Mouse (Mus musculus): ENCODE results near the gene Gm17654.
"Not testable (repeated sequence)": the region's sequence is repeated elsewhere in the genome, so short reads cannot be mapped to it uniquely, and the experiment has no call there.

Gm17654 gene

DNA sequence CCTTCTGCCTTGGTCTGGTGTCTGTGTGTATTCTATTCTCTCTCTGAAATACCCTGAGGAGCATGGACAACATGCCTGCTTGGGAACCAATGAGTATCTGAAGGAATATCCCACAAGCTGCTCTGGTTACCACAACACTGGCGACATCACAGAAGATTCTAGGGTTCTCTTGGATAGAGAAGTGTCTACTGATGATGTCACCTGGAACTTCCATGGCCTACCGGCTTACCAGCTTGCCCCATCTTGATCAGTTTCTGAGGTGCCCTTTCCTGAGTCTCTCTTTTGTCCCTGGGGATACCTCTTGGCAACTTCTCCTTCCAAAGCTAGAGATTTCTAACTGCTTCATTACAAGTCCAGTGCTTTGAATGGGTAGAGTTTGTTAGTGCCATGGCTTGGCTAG, at the start of gene Gm17654:
TSS of gene Gm17654 (minus strand) at position 101 of the 400 bp plus-strand sequence.
- DNase-seq (ENCODE audit: low spot score) = not testable (repeated sequence)

DNA sequence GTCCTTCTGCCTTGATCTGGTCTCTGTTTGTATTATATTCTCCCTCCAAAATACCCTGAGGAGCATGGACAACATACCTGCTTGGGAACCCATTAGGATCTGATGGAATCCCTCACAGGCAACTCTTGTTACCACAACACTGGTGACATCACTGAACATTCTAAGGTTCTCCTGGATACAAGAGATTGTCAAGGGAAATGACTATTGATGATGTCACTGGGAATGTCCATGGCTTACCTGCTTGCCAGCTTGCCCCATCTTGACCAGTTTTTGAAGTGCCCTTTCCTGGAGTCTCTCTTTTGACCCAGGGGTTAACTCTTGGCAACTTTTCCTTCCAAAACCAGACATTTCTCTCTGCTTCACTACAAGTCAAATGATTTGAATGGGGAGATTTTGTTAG, 29.0 kb upstream of the Gm17654 start, which contains the start of gene Gm10375:
TSS of gene Gm10375 (minus strand) at position 101 of the 400 bp plus-strand sequence.
- DNase-seq (ENCODE audit: low spot score) = not testable (repeated sequence)

DNA sequence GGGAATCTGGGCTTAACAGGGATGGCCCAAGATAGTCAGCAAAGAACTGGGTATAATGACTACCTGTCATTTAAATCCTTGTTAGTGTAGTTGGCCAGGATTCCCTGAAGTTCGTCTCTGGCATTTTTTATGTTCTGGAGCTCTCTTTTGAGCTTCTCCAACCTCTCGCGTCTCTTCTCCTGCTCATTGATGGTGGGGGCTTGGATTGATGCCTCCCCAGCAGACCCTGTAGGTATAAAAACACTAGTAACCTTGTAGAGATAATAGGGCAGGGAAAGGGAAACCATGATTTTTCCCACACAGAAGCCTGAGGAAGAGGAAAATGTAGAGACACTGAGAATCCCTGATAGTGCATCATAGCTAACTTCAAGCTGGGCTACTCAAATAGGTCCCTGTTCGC, 977 bp downstream of the Gm17654 start:
- DNase-seq (ENCODE audit: low spot score) = not testable (repeated sequence)

DNA sequence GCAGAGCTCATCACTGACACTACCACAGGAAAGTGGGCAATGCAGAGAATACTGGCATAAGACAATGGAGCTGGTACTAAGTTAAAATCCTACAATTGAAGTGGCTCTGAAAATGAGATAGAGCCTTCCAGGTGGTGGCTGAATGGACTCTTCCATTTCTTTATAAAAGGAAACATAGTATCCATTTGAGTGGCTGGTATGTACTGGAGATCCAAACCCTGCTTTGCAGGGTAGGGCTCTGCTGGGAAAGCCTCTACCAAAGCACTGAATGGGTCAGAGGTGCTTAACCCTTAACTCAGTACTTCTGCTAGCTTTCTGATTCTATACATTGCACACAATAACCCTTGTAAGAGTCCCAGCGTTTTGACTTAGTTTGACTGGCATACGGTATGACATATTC, 26.7 kb downstream of the Gm17654 start:
- DNase-seq (ENCODE audit: low spot score) = not testable (repeated sequence)

DNA sequence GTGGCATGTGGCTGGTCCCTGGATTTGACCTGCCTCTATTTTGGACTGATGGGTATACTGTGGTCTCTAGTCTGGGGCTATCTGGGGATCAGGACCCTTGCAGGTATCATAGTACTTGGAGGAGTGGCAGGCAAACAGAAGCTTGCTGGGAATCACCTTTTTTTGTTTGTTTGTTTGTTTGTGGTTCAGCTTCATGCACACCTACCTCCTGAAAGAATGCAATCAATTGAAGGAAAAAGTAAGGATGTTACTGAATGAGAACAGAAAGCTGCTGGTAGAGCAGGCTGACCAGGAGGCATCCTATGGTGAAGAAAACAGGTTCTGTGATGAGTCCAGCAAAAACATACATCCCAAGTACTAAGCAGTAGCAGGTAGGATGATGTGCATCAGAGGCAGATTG, 32.7 kb downstream of the Gm17654 start:
- not testable (repeated sequence) for DNase-seq (ENCODE audit: low spot score)

DNA sequence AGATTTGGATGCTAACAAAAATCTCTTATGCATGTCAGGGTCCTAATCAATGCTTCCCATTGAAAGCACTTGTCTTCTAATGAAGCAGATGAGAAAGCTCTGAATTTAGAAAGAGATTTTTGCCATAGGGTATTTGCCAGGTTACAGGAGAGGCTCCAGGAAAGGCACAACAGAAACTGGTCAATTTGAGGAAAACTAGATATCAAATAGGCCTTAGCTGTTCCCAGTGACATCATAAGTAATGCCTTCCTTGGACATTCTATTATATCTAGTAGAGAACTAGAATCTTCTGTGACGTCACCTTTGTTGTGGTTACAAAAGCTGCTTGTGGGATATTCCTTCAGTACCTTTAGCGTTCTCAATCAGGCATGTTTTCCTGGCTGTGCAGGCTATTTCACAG, 35.7 kb downstream of the Gm17654 start, which contains the start of gene Gm5799:
TSS of gene Gm5799 (plus strand) at position 301 of the 400 bp plus-strand sequence.
- not testable (repeated sequence) for DNase-seq (ENCODE audit: low spot score)

DNA sequence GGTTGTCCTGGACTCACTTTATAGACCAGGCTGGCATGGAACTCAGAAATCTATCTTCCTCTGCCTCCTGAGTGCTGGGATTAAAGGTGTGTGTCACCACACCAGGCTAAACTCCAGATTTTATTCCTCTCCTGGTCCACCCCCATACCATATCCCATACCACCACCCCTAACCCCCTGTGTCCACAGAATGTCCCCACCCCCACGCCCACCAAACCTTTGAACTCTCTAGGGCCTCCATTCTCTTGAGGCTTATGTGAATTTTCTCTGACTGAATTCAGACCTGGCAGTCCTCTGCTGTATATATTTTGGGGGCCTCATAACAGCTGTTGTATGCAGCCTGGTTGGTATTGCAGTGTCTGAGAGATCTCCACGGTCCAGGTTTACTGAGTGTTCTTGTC, 40.8 kb downstream of the Gm17654 start:
- DNase-seq (ENCODE audit: low spot score) = not testable (repeated sequence)

DNA sequence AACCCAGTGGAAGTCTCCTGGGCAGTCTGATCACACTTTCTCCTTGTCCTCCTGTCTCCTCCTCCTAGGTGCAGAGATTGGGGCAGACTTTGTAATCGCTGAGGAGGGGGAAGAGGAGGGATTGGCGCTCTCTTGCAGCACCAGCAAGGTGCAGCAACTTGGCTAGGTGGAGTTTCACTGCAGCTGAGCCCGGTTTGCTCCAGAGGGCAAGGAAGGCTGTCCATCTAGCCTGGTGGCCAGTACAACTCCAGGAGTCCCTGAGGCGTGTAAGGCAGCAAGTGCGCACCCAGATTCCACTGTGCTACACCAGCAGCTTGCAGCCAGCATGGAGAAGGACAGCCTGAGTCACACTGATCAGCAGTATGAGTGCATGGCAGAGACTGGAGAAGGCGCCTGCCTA, 46.6 kb downstream of the Gm17654 start:
- DNase-seq (ENCODE audit: low spot score) = not testable (repeated sequence)

DNA sequence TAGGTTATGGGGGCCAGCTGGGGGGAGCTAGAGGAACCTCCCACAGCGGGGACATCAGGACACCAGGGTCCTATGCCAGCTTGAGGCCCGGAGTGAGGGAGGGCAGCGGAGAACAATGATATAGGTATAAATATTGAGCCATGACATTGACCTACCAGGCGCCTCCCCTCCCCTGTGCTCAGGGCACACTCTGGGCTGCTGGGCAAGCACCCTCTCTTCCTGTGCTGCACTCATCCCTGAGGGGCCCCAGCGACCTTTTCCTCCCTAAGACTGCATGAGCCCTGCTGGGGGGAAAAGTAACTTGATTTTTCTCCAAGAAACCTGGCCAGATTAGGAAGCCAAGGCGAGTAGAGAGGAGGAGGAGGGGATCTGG, 46.9 kb downstream of the Gm17654 start:
- DNase-seq (ENCODE audit: low spot score) = not testable (repeated sequence)

DNA sequence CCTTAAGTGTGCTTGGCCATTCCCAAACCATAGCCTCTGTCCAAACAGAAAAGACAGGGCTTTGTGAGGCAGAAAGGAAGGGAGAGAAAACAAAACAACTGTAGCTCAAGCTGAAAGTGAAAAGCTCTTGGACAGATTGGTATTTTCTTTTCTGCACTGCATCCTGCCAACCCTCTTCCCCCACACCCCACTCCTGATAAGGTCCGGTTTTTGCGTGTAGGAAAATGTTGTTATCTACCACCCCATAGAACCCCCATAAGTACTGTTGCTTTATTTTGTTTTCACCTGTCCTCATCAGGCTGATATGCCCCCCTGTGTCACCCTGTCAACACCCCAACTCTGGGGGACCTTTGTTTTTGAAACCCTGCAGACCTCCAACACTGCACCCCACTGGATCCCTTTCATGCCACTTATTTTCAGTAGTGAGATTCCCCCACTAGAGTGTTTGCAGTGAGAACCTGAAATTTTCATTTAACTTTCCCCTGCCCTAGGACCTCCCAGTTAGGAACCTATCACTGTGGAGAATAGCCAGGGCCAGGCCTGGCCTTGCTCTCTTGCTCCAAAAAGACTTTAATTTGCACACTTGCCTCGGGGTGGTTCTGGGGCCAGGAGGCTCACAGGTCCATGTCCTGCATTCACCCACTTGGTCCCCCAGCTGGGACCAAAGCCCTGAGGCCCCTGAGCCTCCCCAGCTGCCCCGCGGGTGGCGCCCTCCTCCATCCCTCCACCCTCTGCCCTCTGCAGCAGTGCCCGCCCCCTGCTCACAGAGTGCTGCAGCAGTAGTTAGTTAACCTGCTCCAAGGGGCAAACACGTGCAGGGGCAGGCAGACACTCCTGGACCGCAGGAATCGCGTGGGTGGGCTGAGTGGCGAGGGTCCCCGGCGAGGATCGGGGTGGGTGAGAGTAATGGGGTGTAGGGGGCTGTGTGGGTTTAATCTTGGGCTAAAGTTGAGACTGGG, 47.6 kb downstream of the Gm17654 start:
- DNase-seq (ENCODE audit: low spot score) = not testable (repeated sequence)

All from spleen, adult 12 weeks (tissue).